Mouse (Mus musculus): ENCODE measurements around the gene Oas3.
A peak's percentile ranks its signal among the peaks of the same experiment; 100 is the strongest.
"Not testable (repeated sequence)": the region's sequence is repeated elsewhere in the genome, so short reads cannot be mapped to it uniquely, and the experiment has no call there.

The Oas3 gene

DNA sequence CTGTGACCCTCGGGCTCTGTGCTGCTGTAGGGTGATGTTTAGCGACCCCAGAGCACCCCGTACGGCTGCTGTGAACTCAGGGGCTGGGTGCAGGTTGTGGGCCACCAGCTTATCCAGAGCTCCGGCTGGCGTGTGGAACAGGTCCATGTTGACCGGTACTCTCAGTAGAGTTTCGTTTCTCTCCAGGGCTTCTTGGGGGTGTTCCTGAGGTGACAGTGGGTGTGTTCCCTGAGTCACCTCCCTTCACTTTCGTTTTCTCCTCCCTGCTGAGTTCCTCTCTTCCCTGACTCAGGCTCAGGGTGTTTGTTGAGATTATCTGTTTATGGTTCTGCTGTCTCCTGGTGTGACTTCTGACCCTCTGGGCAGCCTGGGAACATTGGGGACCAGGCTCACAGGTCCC lies at the start of gene Oas3:
Gene Oas3 (minus strand): TSS at position 184 of the 400 bp plus-strand sequence.
- no peak for DNase-seq

GRCm38 (mm10) chr5:120818999-120819398 lies 41.5 kb upstream of the Oas3 start:
- no peak for DNase-seq

- DNase-seq = peak; percentile 42
Measured at GRCm38 (mm10) chr5:120815949-120816348, 38.5 kb upstream of the Oas3 start.

DNA sequence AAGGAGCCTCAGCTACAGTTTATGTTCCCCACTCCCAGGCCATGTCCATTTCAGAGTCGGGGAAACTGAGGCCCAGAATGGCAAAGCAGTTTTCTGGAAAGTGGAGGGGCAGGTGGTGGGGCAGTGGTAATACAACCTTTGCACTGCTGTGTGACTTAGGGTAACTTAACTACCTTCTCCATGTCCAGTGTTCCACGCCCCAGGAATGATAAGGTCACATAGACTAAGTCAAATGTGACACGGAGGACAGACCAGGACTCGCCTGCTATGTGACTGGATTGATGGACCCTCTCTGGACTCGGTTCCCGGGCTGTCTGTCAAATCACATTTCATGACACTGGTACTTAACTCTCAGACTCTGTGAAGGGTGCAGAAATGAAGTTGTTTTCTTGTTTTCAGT lies 35.6 kb upstream of the Oas3 start:
- DNase-seq = no peak

DNA sequence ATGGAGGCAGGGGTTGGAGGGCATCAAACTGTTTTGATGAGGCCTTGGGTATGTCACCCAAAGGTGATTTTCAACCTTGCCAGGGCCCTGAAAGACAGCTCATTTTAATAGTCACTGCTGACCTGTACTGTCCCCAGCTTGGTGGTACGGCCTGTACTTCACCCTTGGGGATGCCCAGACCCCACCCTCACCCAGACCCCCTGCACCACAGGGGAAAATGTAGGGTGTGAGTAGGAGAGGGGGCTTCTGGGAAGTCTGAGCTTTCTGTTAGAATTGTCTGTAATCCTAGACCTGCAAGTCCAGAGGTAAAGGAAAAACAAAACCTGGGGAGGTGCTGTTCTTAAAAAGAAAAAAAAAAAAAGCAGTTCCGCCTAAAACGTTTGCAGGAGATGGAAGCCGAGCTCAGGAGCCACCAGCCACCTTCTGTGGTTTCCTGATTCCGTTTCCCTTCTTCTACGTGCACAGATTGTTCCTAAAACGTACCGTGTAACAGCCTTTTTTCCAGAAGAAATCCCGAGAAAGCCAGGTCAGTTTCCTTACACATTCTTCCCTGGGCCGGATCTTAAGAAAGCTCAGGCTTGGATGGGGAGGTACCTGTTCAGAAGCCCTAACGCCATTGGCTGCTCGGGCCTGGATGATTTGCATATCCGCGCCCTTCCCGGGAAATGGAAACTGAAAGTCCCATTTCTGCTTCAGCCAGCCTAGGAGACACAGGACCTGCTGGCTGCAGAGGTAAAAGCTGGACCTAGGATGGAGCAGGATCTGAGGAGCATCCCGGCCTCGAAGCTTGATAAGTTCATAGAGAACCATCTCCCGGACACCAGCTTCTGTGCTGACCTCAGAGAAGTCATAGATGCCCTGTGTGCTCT lies 34.7 kb upstream of the Oas3 start, which contains the start of gene Oas1c:
Gene Oas1c (minus strand): TSS at position 564 of the 869 bp plus-strand sequence.
- DNase-seq = peak; percentile 87

DNA sequence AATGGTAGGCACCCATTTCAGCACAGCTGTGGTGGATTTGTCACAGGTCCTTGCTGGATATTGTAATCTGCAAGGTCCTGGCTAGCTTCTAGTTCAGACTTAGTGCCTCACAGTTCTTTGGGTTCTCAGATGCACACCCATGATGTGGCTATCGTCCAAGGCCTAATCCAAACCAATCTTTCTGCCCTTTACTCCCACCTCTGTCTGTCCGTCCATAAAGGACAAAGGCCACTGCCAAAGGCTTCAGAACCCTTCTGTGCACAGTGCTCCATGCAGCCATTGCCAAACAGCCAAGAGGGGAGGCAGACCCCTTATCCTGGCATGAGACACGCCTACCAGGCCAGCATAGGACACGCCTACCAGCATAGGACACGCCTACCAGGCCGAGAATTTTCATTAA lies 31.7 kb upstream of the Oas3 start:
- DNase-seq = no peak

DNA sequence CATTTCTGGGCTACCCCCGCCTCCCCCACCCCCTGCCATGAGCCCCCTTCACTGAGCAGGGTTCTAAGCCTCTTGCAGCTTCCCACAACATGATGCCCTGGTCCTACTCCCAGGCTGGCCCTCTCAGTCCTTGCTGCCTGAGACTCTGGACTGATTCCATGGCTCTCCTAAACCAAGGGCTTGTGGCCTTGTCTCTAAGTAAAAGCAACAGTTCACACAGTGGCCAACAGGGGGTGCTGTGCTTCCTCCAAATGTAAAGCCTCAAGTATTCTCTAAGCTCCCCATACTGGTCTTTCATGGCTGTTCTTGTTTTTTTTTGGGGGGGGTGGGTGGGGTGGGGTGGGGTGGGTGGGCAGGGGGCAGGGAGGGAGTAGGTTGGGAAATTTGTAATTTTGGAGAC lies 29.0 kb upstream of the Oas3 start:
- peak; percentile 59 for DNase-seq

- DNase-seq = no peak
Measured at GRCm38 (mm10) chr5:120803596-120803995, 26.1 kb upstream of the Oas3 start.

GRCm38 (mm10) chr5:120798943-120799342 lies 21.5 kb upstream of the Oas3 start:
- not testable (repeated sequence) for DNase-seq

DNA sequence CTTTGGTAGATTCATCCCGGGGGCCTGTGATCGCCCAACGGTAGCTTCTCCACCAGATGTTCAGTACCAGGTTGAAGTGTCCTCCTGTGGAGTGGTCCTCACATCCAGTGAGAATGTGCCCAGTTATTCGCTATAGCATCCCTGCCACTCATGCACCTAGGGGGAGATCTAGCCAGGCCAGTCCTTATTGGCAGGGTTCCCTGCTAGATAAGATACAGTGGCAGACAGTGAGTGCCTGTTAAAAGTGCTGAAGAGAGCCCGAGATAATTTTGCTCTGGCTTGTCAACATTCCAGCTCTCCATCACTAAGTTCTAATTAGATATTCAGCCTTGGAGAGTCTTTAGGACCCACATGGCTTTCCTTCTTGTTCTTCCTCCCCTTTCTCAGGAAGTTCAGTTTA lies 20.7 kb upstream of the Oas3 start:
- DNase-seq = not testable (repeated sequence)

GRCm38 (mm10) chr5:120795480-120796034 lies 18.1 kb upstream of the Oas3 start, which contains the start of gene Oas1e:
Gene Oas1e, minus strand, starts transcription at chr5:120795530.
- not testable (repeated sequence) for DNase-seq

- DNase-seq = peak; percentile 66
Measured at GRCm38 (mm10) chr5:120793043-120793442, 15.6 kb upstream of the Oas3 start.

- no peak for DNase-seq
Measured at GRCm38 (mm10) chr5:120787042-120787441, 9.6 kb upstream of the Oas3 start.

DNA sequence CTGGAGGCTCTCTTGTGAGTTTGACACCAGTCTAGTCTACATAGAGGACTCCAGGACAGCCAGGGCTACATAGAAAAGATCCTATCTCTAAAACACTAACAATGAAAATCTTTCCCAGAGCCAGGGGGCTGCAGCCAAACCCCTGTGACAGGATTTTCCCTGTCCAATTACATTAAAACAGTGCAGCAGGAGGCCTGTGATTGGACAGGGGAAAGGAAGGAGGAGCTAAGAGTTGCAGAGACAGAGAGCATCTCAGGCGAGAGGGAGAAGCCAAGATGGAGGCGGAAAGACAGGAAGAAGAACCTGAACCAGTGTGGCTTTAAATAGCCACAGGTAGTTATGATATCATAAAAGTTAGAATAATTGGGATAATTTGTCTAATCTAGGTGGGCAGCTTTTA lies 5.0 kb upstream of the Oas3 start:
- DNase-seq = no peak

GRCm38 (mm10) chr5:120781646-120782045 lies 4.2 kb upstream of the Oas3 start:
- DNase-seq = no peak

DNA sequence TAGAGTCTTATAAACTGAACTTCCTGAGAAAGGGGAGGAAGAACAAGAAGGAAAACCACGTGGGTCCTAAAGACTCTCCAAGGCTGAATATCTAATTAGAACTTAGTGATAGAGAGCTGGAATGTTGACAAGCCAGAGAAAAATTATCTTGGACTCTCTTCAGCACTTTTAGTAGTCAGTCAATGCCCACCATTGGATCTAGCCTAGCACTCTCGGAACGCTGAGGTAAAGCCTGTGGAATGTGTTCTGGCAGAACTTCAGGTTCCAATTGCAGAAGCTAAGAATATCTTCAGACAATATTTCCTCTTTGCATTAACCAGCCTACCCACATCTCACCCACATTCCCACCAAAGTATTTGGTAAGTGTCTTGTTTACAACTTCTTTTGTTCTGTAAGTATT lies 2.5 kb upstream of the Oas3 start:
- peak; percentile 14 for DNase-seq

GRCm38 (mm10) chr5:120778941-120779340 lies 1.5 kb upstream of the Oas3 start:
- no peak for DNase-seq

DNA sequence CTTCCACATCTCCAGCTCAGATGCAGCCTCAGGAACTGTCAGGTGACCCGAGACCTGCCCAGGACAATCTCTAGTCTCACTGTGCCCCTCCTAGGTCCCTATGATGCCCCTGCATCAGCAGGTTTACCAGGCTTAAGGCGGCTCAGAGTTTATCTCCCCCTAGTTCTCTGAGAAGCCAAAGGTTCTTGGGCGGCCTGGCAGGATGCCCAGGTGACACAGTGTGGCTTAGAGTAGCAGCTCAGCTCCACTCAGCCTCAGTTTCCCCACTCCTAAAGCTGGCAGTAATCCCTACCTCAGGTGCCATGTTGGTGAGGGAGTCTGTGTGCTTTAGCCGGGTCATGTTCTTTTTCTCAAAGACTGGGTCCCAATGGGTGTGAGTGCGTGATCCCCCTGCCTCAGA lies 660 bp downstream of the Oas3 start:
- DNase-seq = no peak

GRCm38 (mm10) chr5:120775287-120775985 lies 2.0 kb downstream of the Oas3 start:
- no peak for DNase-seq

DNA sequence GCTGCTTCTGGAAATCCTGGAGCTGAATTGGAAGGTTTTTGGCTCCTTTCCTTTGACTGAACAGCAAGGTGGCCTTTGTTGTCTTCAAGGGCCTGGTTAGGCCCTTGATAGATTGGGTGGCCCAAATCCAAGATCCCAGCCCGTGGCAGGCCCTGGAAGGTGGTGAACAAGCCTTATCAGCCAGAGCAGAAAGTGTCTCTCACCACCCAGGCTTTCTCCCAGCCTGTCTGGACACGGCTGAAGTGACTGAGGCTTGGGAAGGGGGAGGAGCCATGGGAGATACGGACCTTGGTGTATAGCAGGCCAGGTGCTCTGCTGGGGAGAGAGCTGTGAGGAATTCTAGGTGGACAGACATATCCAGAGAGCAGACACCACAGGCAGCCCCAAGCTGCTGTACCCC lies 8.1 kb downstream of the Oas3 start:
- DNase-seq = no peak

GRCm38 (mm10) chr5:120765010-120765409 lies 12.5 kb downstream of the Oas3 start:
- DNase-seq = no peak

- DNase-seq = no peak
Measured at GRCm38 (mm10) chr5:120761901-120762300, 15.6 kb downstream of the Oas3 start.

DNA sequence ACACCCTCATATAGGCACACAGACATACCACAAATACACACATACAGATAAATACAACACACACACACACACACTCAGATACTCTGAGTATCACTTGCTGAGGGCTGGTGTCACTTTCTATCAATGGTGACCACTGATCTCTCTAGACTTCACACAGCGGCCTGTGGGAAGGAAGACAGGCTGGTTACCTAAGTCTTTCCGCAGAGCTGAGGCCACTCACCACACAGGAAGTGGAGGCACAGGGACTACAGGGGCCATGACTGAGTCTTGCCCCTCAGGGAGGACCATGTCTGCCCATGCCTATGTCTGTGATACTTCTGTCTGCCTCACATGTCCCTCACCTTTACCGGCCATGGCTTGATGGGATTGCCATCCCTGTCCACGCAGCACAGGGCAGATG lies 23.2 kb downstream of the Oas3 start:
- DNase-seq = no peak

DNA sequence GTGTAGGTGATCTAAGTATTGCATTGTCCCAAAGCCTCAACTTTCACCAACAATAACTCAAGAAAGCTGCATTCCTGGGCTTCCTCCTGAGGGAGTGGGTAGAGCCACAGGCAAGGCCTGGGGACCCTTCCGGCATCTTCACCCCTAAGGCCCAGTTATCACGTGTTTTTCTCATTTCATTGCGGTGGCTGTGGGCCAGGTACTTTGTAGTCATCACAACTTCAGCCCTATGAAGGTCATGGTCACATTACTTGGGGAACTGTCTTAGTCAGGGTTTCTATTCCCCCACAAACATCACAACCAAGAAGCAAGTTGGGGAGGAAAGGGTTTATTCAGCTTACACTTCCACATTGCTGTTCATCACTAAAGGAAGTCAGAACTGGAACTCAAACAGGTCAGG lies 24.7 kb downstream of the Oas3 start:
- DNase-seq = no peak
